Mouse (Mus musculus): ENCODE data around the gene Hhatl. TPM values are rescaled to one million over a fixed set of nuclear protein-coding genes. Genes with fewer than 3 reads are reported as not detected.

Hhatl gene
- polyA plus RNA-seq, 1 experiment from 2014 or later, result 1.5 TPM

DNA sequence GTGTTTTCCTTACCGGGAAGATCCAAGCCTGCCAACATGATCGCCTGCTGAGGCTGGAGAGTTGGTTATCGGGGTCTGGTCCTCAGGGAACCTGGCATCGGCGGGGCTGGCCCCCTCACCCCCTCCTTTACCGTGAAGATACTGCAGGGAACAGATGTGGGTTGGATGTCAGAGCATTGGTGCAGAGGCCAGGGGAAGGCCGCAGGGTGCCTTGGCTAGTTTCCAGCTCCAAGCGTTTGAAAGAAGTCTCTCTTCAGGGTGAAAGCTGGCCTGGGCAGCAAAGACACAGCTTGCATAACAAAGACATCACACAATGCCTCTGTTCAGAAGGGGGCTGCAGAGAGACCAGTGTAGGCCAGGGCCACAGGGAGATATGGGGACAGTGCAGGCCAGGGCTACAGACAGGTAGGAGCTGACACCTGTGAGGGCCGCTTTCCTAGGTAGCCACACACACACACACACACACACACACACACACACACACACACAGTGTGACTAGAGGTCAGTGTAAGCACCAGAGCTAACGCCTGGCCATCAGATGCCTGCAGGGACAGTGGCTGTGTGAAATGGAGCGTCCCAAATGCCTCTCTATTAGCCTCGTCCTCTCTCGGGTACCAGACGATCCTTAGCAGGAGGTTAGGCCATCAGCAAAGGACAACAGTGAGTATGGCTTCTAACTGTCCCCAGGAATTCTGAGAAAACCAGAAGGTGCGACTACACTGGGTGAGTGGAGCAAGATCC, 17.9 kb upstream of the Hhatl start:
- Histone ChIP-seq H3K27ac (replicated peaks) (no peak overlapping the region), H3K36me3 (ENCODE audit: control insufficient read depth, insufficient read depth, low read length) (no peaks in the 10 kb centered on the region), H3K27me3 (ENCODE audit: control insufficient read depth, insufficient read depth, low read length) (no peaks in the 10 kb centered on the region), H3K4me1 (replicated peaks; ENCODE audit: control insufficient read depth, insufficient read depth) (no peaks in the 10 kb centered on the region), H3K4me2 (replicated peaks; ENCODE audit: low read depth) (no peak overlapping the region), H3K9ac (ENCODE audit: low read length) (0 out of 2 replicates have a peak overlapping the region, but pooled peaks have one; percentile 23), H3K9me3 (ENCODE audit: control insufficient read depth, low read length) (no peaks in the 10 kb centered on the region), H3K4me3 (ENCODE audit: low read depth, low read length) (no peak overlapping the region)
- 44% methylated on average over 14 of the region's 15 CpGs for WGBS
- TF ChIP-seq CTCF (IDR thresholded peaks at IDR 0.05; ENCODE audit: low read depth), result no peak
- TF ChIP-seq EP300 (optimal IDR thresholded peaks at IDR 0.05), result no peak
- ATAC-seq (ENCODE audit: low FRiP score, low TSS enrichment) (no peak; the same call in 1 of the 2 replicates), DNase-seq (ENCODE audit: low spot score) (no peak)

DNA sequence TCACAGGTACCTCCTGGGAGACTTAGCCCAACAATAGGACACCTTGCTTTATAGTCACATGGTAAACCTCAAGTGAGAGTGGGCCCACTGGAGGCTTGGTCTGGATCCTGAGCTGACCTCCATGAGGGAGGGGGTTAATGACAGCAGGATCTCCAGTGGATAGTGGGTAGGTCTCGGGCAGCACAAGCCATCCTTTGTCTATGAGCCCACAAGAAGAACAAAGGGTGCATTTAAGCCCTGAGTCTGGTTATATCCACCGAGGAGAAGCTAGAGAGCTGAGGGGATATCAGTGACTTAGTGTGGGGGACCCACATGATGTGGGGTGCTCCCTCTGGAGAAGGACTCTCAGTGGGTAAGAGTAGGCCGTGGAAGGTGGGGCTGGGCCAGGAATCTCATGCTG, 16.2 kb upstream of the Hhatl start:
- DNase-seq (ENCODE audit: low spot score) (no peak), ATAC-seq (ENCODE audit: low FRiP score, low TSS enrichment) (no peak)
- Histone ChIP-seq H3K4me3 (ENCODE audit: low read depth, low read length) (no peak overlapping the region), H3K9me3 (ENCODE audit: control insufficient read depth, low read length) (no peaks in the 10 kb centered on the region), H3K4me2 (replicated peaks; ENCODE audit: low read depth) (no peak overlapping the region), H3K4me1 (replicated peaks; ENCODE audit: control insufficient read depth, insufficient read depth) (no peaks in the 10 kb centered on the region), H3K27me3 (ENCODE audit: control insufficient read depth, insufficient read depth, low read length) (no peaks in the 10 kb centered on the region), H3K27ac (replicated peaks) (no peak overlapping the region), H3K9ac (ENCODE audit: low read length) (no peak overlapping the region), H3K36me3 (ENCODE audit: control insufficient read depth, insufficient read depth, low read length) (no peaks in the 10 kb centered on the region)
- 70% methylated on average over 3 of the region's 3 CpGs for WGBS
- TF ChIP-seq CTCF (IDR thresholded peaks at IDR 0.05; ENCODE audit: low read depth) (no peak), EP300 (optimal IDR thresholded peaks at IDR 0.05) (no peak)

DNA sequence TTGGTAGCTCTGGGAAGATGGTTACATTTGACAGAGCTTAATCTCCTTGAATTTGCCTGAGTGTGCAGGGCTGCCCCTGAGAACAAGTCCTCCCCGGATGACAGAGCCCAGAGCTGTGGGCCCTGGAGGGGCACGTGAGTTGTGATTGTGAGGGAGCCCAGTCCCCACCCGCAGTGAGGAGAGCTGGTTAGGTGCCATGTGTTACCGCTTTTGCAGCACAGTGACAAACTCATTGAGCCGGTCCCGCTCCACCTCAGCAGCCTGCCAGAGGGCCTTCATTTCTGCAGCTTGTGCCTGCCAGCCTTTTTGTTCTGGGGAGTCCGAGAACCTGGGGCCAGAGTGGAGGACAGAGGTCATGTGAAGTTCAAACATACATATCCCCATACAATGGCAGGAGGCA, 15.6 kb upstream of the Hhatl start:
- TF ChIP-seq CTCF (IDR thresholded peaks at IDR 0.05; ENCODE audit: low read depth), result no peak
- TF ChIP-seq EP300 (optimal IDR thresholded peaks at IDR 0.05), result no peak
- H3K27me3 ChIP-seq (ENCODE audit: control insufficient read depth, insufficient read depth, low read length), result no peaks in the 10 kb centered on the region
- H3K4me1 ChIP-seq (replicated peaks; ENCODE audit: control insufficient read depth, insufficient read depth), result no peaks in the 10 kb centered on the region
- no peak overlapping the region for H3K4me3 ChIP-seq (ENCODE audit: low read depth, low read length)
- H3K27ac ChIP-seq (replicated peaks), result no peak overlapping the region
- H3K4me2 ChIP-seq (replicated peaks; ENCODE audit: low read depth), result no peak overlapping the region
- no peaks in the 10 kb centered on the region for H3K36me3 ChIP-seq (ENCODE audit: control insufficient read depth, insufficient read depth, low read length)
- no peak for ATAC-seq (ENCODE audit: low FRiP score, low TSS enrichment)
- H3K9me3 ChIP-seq (ENCODE audit: control insufficient read depth, low read length), result no peaks in the 10 kb centered on the region
- DNase-seq (ENCODE audit: low spot score), result no peak
- WGBS, result 47% methylated on average over 7 of the region's 7 CpGs
- no peak overlapping the region for H3K9ac ChIP-seq (ENCODE audit: low read length)

DNA sequence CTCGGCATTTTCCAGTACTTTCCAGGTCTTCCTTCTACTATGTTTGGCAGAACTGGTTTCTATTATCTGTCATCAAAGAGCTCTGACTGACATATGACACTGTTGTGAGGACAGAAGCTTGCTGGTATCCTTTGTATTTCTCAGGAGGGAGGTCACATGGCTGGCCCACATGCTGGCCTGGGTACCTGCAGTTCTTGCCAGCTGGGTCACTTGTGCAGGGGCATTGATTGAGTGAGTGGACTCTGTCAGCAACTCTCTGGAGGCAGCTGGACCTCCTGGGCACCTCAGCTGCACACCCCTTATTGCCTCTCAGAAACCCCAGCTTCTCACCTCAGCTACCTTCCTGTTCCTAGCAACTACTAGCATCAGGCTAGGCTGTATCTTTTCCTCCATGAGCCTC, 15.2 kb upstream of the Hhatl start:
- no peaks in the 10 kb centered on the region for H3K4me1 ChIP-seq (replicated peaks; ENCODE audit: control insufficient read depth, insufficient read depth)
- no peak for ATAC-seq (ENCODE audit: low FRiP score, low TSS enrichment)
- no peaks in the 10 kb centered on the region for H3K36me3 ChIP-seq (ENCODE audit: control insufficient read depth, insufficient read depth, low read length)
- TF ChIP-seq CTCF (IDR thresholded peaks at IDR 0.05; ENCODE audit: low read depth) (no peak), EP300 (optimal IDR thresholded peaks at IDR 0.05) (no peak)
- H3K27ac ChIP-seq (replicated peaks), result no peak overlapping the region
- no peak overlapping the region for H3K4me3 ChIP-seq (ENCODE audit: low read depth, low read length)
- WGBS, result 52% methylated on average over 1 of the region's 1 CpGs
- no peaks in the 10 kb centered on the region for H3K27me3 ChIP-seq (ENCODE audit: control insufficient read depth, insufficient read depth, low read length)
- H3K4me2 ChIP-seq (replicated peaks; ENCODE audit: low read depth), result no peak overlapping the region
- no peak overlapping the region for H3K9ac ChIP-seq (ENCODE audit: low read length)
- no peaks in the 10 kb centered on the region for H3K9me3 ChIP-seq (ENCODE audit: control insufficient read depth, low read length)
- DNase-seq (ENCODE audit: low spot score), result no peak

DNA sequence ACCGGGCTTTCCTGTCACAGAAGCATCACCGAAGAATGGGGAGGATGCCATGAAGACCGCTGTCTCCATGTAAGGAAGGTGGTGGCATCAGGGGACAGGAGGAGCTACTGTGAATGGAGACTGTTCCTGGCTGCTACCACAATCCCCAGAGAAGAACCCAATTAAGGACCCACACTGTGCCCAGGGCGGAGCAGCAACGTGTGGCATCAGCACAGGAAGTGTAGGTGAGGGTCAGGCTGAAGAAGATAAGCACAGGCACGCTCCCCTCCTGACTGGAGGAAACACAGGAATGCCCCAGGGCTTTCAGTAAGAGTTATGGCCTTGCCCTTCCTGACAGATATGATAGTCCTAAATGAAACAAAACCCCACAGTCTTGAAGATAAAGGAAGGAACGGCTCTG, 10.4 kb upstream of the Hhatl start:
- Histone ChIP-seq H3K27ac (replicated peaks) (no peak overlapping the region), H3K4me2 (replicated peaks; ENCODE audit: low read depth) (no peak overlapping the region), H3K9me3 (ENCODE audit: control insufficient read depth, low read length) (no peaks in the 10 kb centered on the region), H3K9ac (ENCODE audit: low read length) (no peak overlapping the region), H3K27me3 (ENCODE audit: control insufficient read depth, insufficient read depth, low read length) (no peaks in the 10 kb centered on the region), H3K36me3 (ENCODE audit: control insufficient read depth, insufficient read depth, low read length) (no peaks in the 10 kb centered on the region), H3K4me3 (ENCODE audit: low read depth, low read length) (no peak overlapping the region), H3K4me1 (replicated peaks; ENCODE audit: control insufficient read depth, insufficient read depth) (0 out of 2 replicates have a peak, but pooled peaks cover 2% of the 10 kb centered on the region)
- whole genome bisulfite sequencing, result 51% methylated on average over 7 of the region's 7 CpGs
- TF ChIP-seq CTCF (IDR thresholded peaks at IDR 0.05; ENCODE audit: low read depth) (no peak), EP300 (optimal IDR thresholded peaks at IDR 0.05) (no peak)
- DNase-seq (ENCODE audit: low spot score) (no peak), ATAC-seq (ENCODE audit: low FRiP score, low TSS enrichment) (no peak)

- H3K27ac ChIP-seq (replicated peaks), result no peak overlapping the region
- no peak overlapping the region for H3K9ac ChIP-seq (ENCODE audit: low read length)
- H3K9me3 ChIP-seq (ENCODE audit: control insufficient read depth, low read length), result no peaks in the 10 kb centered on the region
- ATAC-seq (ENCODE audit: low FRiP score, low TSS enrichment) (no peak), DNase-seq (ENCODE audit: low spot score) (no peak)
- 40% methylated on average over 6 of the region's 6 CpGs for WGBS
- H3K4me1 ChIP-seq (replicated peaks; ENCODE audit: control insufficient read depth, insufficient read depth), result 0 out of 2 replicates have a peak, but pooled peaks cover 2% of the 10 kb centered on the region
- no peak overlapping the region for H3K4me3 ChIP-seq (ENCODE audit: low read depth, low read length)
- no peaks in the 10 kb centered on the region for H3K36me3 ChIP-seq (ENCODE audit: control insufficient read depth, insufficient read depth, low read length)
- H3K27me3 ChIP-seq (ENCODE audit: control insufficient read depth, insufficient read depth, low read length), result no peaks in the 10 kb centered on the region
- TF ChIP-seq EP300 (optimal IDR thresholded peaks at IDR 0.05), result no peak
- no peak for TF ChIP-seq CTCF (IDR thresholded peaks at IDR 0.05; ENCODE audit: low read depth)
- H3K4me2 ChIP-seq (replicated peaks; ENCODE audit: low read depth), result no peak overlapping the region
These were observed 6.7 kb upstream of the Hhatl start for GRCm38 (mm10) chr9:121798887-121799520.
